Mouse (Mus musculus): ENCODE measurements around the gene Pgbd5.
A peak's percentile ranks its signal among the peaks of the same experiment; 100 is the strongest.

The Pgbd5 gene

GRCm38 (mm10) chr8:124413244-124413965 lies 26.1 kb downstream of the Pgbd5 start:
- H3K36me3 ChIP-seq (ENCODE audit: control insufficient read depth, insufficient read depth, low read length, poor library complexity, severe bottlenecking), result no peaks in the 10 kb centered on the region
- H3K27me3 ChIP-seq (ENCODE audit: control insufficient read depth, insufficient read depth, low read length, poor library complexity, severe bottlenecking), result no peaks in the 10 kb centered on the region

GRCm38 (mm10) chr8:124412496-124413243 lies 26.8 kb downstream of the Pgbd5 start:
- no peaks in the 10 kb centered on the region for H3K27me3 ChIP-seq (ENCODE audit: control insufficient read depth, insufficient read depth, low read length, poor library complexity, severe bottlenecking)
- DNase-seq (ENCODE audit: low read depth, low spot score), result no peak
- no peaks in the 10 kb centered on the region for H3K36me3 ChIP-seq (ENCODE audit: control insufficient read depth, insufficient read depth, low read length, poor library complexity, severe bottlenecking)

More at GRCm38 (mm10) chr8:124413244-124413965, 26.1 kb downstream of the Pgbd5 start:
- no peak for DNase-seq (ENCODE audit: low read depth, low spot score)

- DNase-seq (ENCODE audit: low read depth, low spot score), result no peak
- Histone ChIP-seq H3K27me3 (ENCODE audit: control insufficient read depth, insufficient read depth, low read length, poor library complexity, severe bottlenecking) (no peaks in the 10 kb centered on the region), H3K36me3 (ENCODE audit: control insufficient read depth, insufficient read depth, low read length, poor library complexity, severe bottlenecking) (no peaks in the 10 kb centered on the region)
Observed at GRCm38 (mm10) chr8:124404471-124405260, 34.8 kb downstream of the Pgbd5 start.

GRCm38 (mm10) chr8:124403876-124404275 lies 35.6 kb downstream of the Pgbd5 start:
- H3K27me3 ChIP-seq (ENCODE audit: control insufficient read depth, insufficient read depth, low read length, poor library complexity, severe bottlenecking), result no peaks in the 10 kb centered on the region
- DNase-seq (ENCODE audit: low read depth, low spot score), result peak; percentile 9
- no peaks in the 10 kb centered on the region for H3K36me3 ChIP-seq (ENCODE audit: control insufficient read depth, insufficient read depth, low read length, poor library complexity, severe bottlenecking)

- no peak for DNase-seq (ENCODE audit: low read depth, low spot score)
- no peaks in the 10 kb centered on the region for H3K27me3 ChIP-seq (ENCODE audit: control insufficient read depth, insufficient read depth, low read length, poor library complexity, severe bottlenecking)
- no peaks in the 10 kb centered on the region for H3K36me3 ChIP-seq (ENCODE audit: control insufficient read depth, insufficient read depth, low read length, poor library complexity, severe bottlenecking)
Observed at GRCm38 (mm10) chr8:124399403-124399861, 40.0 kb downstream of the Pgbd5 start.

GRCm38 (mm10) chr8:124398843-124399402 lies 40.5 kb downstream of the Pgbd5 start:
- no peaks in the 10 kb centered on the region for H3K36me3 ChIP-seq (ENCODE audit: control insufficient read depth, insufficient read depth, low read length, poor library complexity, severe bottlenecking)
- H3K27me3 ChIP-seq (ENCODE audit: control insufficient read depth, insufficient read depth, low read length, poor library complexity, severe bottlenecking), result no peaks in the 10 kb centered on the region
- DNase-seq (ENCODE audit: low read depth, low spot score), result peak; percentile 11

- H3K27me3 ChIP-seq (ENCODE audit: control insufficient read depth, insufficient read depth, low read length, poor library complexity, severe bottlenecking), result no peaks in the 10 kb centered on the region
- no peak for DNase-seq (ENCODE audit: low read depth, low spot score)
- no peaks in the 10 kb centered on the region for H3K36me3 ChIP-seq (ENCODE audit: control insufficient read depth, insufficient read depth, low read length, poor library complexity, severe bottlenecking)
Observed at GRCm38 (mm10) chr8:124397321-124398065, 42.0 kb downstream of the Pgbd5 start.

GRCm38 (mm10) chr8:124396531-124396930 lies 42.9 kb downstream of the Pgbd5 start:
- no peaks in the 10 kb centered on the region for H3K27me3 ChIP-seq (ENCODE audit: control insufficient read depth, insufficient read depth, low read length, poor library complexity, severe bottlenecking)
- DNase-seq (ENCODE audit: low read depth, low spot score), result no peak
- H3K36me3 ChIP-seq (ENCODE audit: control insufficient read depth, insufficient read depth, low read length, poor library complexity, severe bottlenecking), result no peaks in the 10 kb centered on the region

- no peak for DNase-seq (ENCODE audit: low read depth, low spot score)
- H3K27me3 ChIP-seq (ENCODE audit: control insufficient read depth, insufficient read depth, low read length, poor library complexity, severe bottlenecking), result no peaks in the 10 kb centered on the region
- no peaks in the 10 kb centered on the region for H3K36me3 ChIP-seq (ENCODE audit: control insufficient read depth, insufficient read depth, low read length, poor library complexity, severe bottlenecking)
Observed at GRCm38 (mm10) chr8:124395392-124395791, 44.1 kb downstream of the Pgbd5 start.

- H3K27me3 ChIP-seq (ENCODE audit: control insufficient read depth, insufficient read depth, low read length, poor library complexity, severe bottlenecking), result no peaks in the 10 kb centered on the region
- no peak for DNase-seq (ENCODE audit: low read depth, low spot score)
- H3K36me3 ChIP-seq (ENCODE audit: control insufficient read depth, insufficient read depth, low read length, poor library complexity, severe bottlenecking), result no peaks in the 10 kb centered on the region
Observed at GRCm38 (mm10) chr8:124394951-124395350, 44.5 kb downstream of the Pgbd5 start.

GRCm38 (mm10) chr8:124393927-124394326 lies 45.5 kb downstream of the Pgbd5 start:
- Histone ChIP-seq H3K27me3 (ENCODE audit: control insufficient read depth, insufficient read depth, low read length, poor library complexity, severe bottlenecking) (no peaks in the 10 kb centered on the region), H3K36me3 (ENCODE audit: control insufficient read depth, insufficient read depth, low read length, poor library complexity, severe bottlenecking) (no peaks in the 10 kb centered on the region)
- peak; percentile 3 for DNase-seq (ENCODE audit: low read depth, low spot score)

- H3K36me3 ChIP-seq (ENCODE audit: control insufficient read depth, insufficient read depth, low read length, poor library complexity, severe bottlenecking), result no peaks in the 10 kb centered on the region
- no peaks in the 10 kb centered on the region for H3K27me3 ChIP-seq (ENCODE audit: control insufficient read depth, insufficient read depth, low read length, poor library complexity, severe bottlenecking)
- no peak for DNase-seq (ENCODE audit: low read depth, low spot score)
Observed at GRCm38 (mm10) chr8:124393013-124393412, 46.4 kb downstream of the Pgbd5 start.

GRCm38 (mm10) chr8:124392271-124393012 lies 47.0 kb downstream of the Pgbd5 start:
- no peak for DNase-seq (ENCODE audit: low read depth, low spot score)
- no peaks in the 10 kb centered on the region for H3K27me3 ChIP-seq (ENCODE audit: control insufficient read depth, insufficient read depth, low read length, poor library complexity, severe bottlenecking)
- no peaks in the 10 kb centered on the region for H3K36me3 ChIP-seq (ENCODE audit: control insufficient read depth, insufficient read depth, low read length, poor library complexity, severe bottlenecking)

All from splenic B cell, adult 2 months (primary cell).